Comparison of ENCODE assay signal across 23 mouse cellular contexts in genomic region chr3:148503432-148503831, GRCm38 (mm10).
DNase-seq lines count a peak whose midpoint lies in the region; ATAC-seq and TF ChIP-seq lines count a peak whose summit lies in the region.
"Had no signal": no experiment of that assay in that cellular context is flagged by ENCODE, and none has a peak within 500 bp of the region (broad histone marks: within the 10 kb centered on the region; RNA-seq: fewer than 3 reads in every experiment).

No protein-coding gene starts in this region.

- peaks cover 17 to 20% of the 10 kb centered on the region in 2 experiments for H3K4me1 ChIP-seq in MEL (ENCODE audit: control insufficient read depth in 1 of 2, insufficient read depth in 2 of 2, low read length in 2 of 2)
- H3K4me1 ChIP-seq in liver, embryonic 13.5 days (replicated peaks): no peaks in the 10 kb centered on the region
- H3K4me1 ChIP-seq in liver, embryonic 16.5 days (ENCODE audit: control insufficient read depth, low read depth, low read length): no peaks in the 10 kb centered on the region
- no peaks in the 10 kb centered on the region for H3K4me1 ChIP-seq in kidney, embryonic 15.5 days
- H3K4me1 ChIP-seq: forebrain, embryonic 10.5 days; hindbrain, embryonic 10.5 days; hindbrain, embryonic 13.5 days had no signal

- peak; percentile 78 to 83 for TF ChIP-seq EP300 in MEL (IDR thresholded peaks at IDR 0.05; ENCODE audit: low read depth in 1 of 2, low read length in 2 of 2)

- no peak for TF ChIP-seq CTCF in MEL (IDR thresholded peaks at IDR 0.05 in 2 of 3, conservative IDR thresholded peaks at IDR 0.05 in 1 of 3; ENCODE audit: control insufficient read depth in 1 of 3, insufficient read depth in 1 of 3, low read depth in 2 of 3, low read length in 3 of 3, poor library complexity in 1 of 3, severe bottlenecking in 1 of 3)

- H3K4me2 ChIP-seq in liver, embryonic 13.5 days: no peak overlapping the region
- no peak overlapping the region for H3K4me2 ChIP-seq in liver, embryonic 16.5 days (ENCODE audit: low read depth, low read length)
- no peak overlapping the region for H3K4me2 ChIP-seq in kidney, embryonic 15.5 days
- H3K4me2 ChIP-seq: heart, embryonic 11.5 days; hindbrain, embryonic 13.5 days had no signal

- whole genome bisulfite sequencing in liver, embryonic 13.5 days (ENCODE audit: insufficient replicate concordance): 34% methylated on average over 1 of the region's 1 CpGs
- WGBS in liver, embryonic 16.5 days (ENCODE audit: insufficient replicate concordance): 21% methylated on average over 1 of the region's 1 CpGs
- WGBS in kidney, embryonic 15.5 days: 68% methylated on average over 1 of the region's 1 CpGs

- no peak for TF ChIP-seq RAD21 in MEL (IDR thresholded peaks at IDR 0.05; ENCODE audit: low read depth, low read length)

- no peak overlapping the region for H3K9ac ChIP-seq in MEL (ENCODE audit: control insufficient read depth, low read depth, low read length, poor library complexity, severe bottlenecking)
- no peak overlapping the region for H3K9ac ChIP-seq in liver, embryonic 13.5 days
- no peak overlapping the region for H3K9ac ChIP-seq in liver, embryonic 16.5 days (ENCODE audit: low read depth, low read length)
- no peak overlapping the region for H3K9ac ChIP-seq in kidney, embryonic 15.5 days
- H3K9ac ChIP-seq: forebrain, postnatal 0 days; hindbrain, embryonic 13.5 days had no signal

- peak; percentile 55 for ATAC-seq in liver, embryonic 13.5 days (ENCODE audit: low read depth)
- ATAC-seq in liver, embryonic 16.5 days (ENCODE audit: low read depth): peak; percentile 43; the same call in 1 of the 2 replicates
- no peak for ATAC-seq in kidney, embryonic 15.5 days (replicated peaks; ENCODE audit: low FRiP score)
- ATAC-seq: activated CD4-positive, CD25-positive, alpha-beta regulatory T cell, adult 4 months; CD4-positive, CD25-positive, alpha-beta regulatory T cell, adult 4 months; forebrain, embryonic 14.5 days; forebrain, postnatal 0 days; hindbrain, embryonic 16.5 days had no signal

- DNase-seq in MEL (ENCODE audit: low read depth, low spot score): peak; percentile 64
- DNase-seq in liver, embryonic 13.5 days: no peak
- no peak for DNase-seq in lung, postnatal 4 days
- DNase-seq in adrenal gland, postnatal 4 days (ENCODE audit: low spot score in 2 of 2): no peak
- DNase-seq: adrenal gland, adult 8-10 months; adrenal gland, postnatal 25 days; cerebellum, adult 18-20 months; cerebellum, adult 9-10 months; cerebellum, postnatal 14 days; forebrain, postnatal 0 days; gastrocnemius, adult 2 months; gastrocnemius, postnatal 14 days; heart, adult 11 months had no signal

- H3K79me2 ChIP-seq in MEL (ENCODE audit: control insufficient read depth, insufficient read depth, low read length, poor library complexity): no peaks in the 10 kb centered on the region

- peak overlapping the region; percentile 64 for H3K27ac ChIP-seq in MEL (ENCODE audit: control insufficient read depth, low read depth, low read length)
- no peak overlapping the region for H3K27ac ChIP-seq in liver, embryonic 13.5 days
- no peak overlapping the region for H3K27ac ChIP-seq in liver, embryonic 16.5 days (ENCODE audit: low read length)
- H3K27ac ChIP-seq in kidney, embryonic 15.5 days: no peak overlapping the region
- H3K27ac ChIP-seq: forebrain, embryonic 10.5 days; gastrocnemius, adult 2 months; hindbrain, embryonic 10.5 days; hindbrain, embryonic 13.5 days had no signal

- H3K9me3 ChIP-seq in MEL (replicated peaks; ENCODE audit: insufficient read depth, low read length): no peaks in the 10 kb centered on the region
- H3K9me3 ChIP-seq in liver, embryonic 13.5 days (replicated peaks): no peaks in the 10 kb centered on the region
- no peaks in the 10 kb centered on the region for H3K9me3 ChIP-seq in liver, embryonic 16.5 days (replicated peaks; ENCODE audit: control insufficient read depth, low read length)
- H3K9me3 ChIP-seq in kidney, embryonic 15.5 days (replicated peaks): no peaks in the 10 kb centered on the region
- H3K9me3 ChIP-seq: forebrain, embryonic 10.5 days; hindbrain, embryonic 10.5 days; hindbrain, embryonic 13.5 days had no signal

- H3K36me3 ChIP-seq in MEL (ENCODE audit: control insufficient read depth in 1 of 2, insufficient read depth in 2 of 2, low read length in 2 of 2): peaks cover 0 to 22% of the 10 kb centered on the region in 2 experiments; a peak in 2 of 4 replicates
- no peaks in the 10 kb centered on the region for H3K36me3 ChIP-seq in liver, embryonic 13.5 days
- H3K36me3 ChIP-seq in liver, embryonic 16.5 days (ENCODE audit: control insufficient read depth, insufficient read depth): no peaks in the 10 kb centered on the region
- H3K36me3 ChIP-seq in kidney, embryonic 15.5 days: no peaks in the 10 kb centered on the region
- H3K36me3 ChIP-seq: forebrain, embryonic 10.5 days; hindbrain, embryonic 10.5 days; hindbrain, embryonic 13.5 days had no signal

- no peak for TF ChIP-seq POLR2A in MEL (IDR thresholded peaks at IDR 0.05; ENCODE audit: control insufficient read depth in 1 of 2, insufficient read depth in 1 of 2, low read depth in 1 of 2, low read length in 2 of 2, poor library complexity in 1 of 2)

- H3K4me3 ChIP-seq in MEL (ENCODE audit: control insufficient read depth in 1 of 2, insufficient read depth in 1 of 2, low read depth in 2 of 2, low read length in 2 of 2): no peak overlapping the region
- H3K4me3 ChIP-seq in liver, embryonic 13.5 days (replicated peaks): no peak overlapping the region
- no peak overlapping the region for H3K4me3 ChIP-seq in liver, embryonic 16.5 days (ENCODE audit: low read depth, low read length)
- no peak overlapping the region for H3K4me3 ChIP-seq in kidney, embryonic 15.5 days (replicated peaks)
- H3K4me3 ChIP-seq: forebrain, embryonic 10.5 days; gastrocnemius, adult 2 months; hindbrain, embryonic 10.5 days; hindbrain, embryonic 13.5 days had no signal

- H3K27me3 ChIP-seq in MEL (ENCODE audit: control insufficient read depth in 1 of 2, insufficient read depth in 2 of 2, low read length in 2 of 2): no peaks in the 10 kb centered on the region
- H3K27me3 ChIP-seq in liver, embryonic 13.5 days: no peaks in the 10 kb centered on the region
- H3K27me3 ChIP-seq in liver, embryonic 16.5 days (ENCODE audit: control insufficient read depth, insufficient read depth, low read depth, low read length): no peaks in the 10 kb centered on the region
- no peaks in the 10 kb centered on the region for H3K27me3 ChIP-seq in kidney, embryonic 15.5 days
- H3K27me3 ChIP-seq: hindbrain, embryonic 13.5 days had no signal

TF ChIP-seq in MEL, 35 proteins besides CTCF, POLR2A, EP300 and RAD21:
- TF ChIP-seq GATA1 (IDR thresholded peaks at IDR 0.05; ENCODE audit: low read depth, low read length) (peak; percentile 83), ZMIZ1 (IDR thresholded peaks at IDR 0.05; ENCODE audit: low read depth, low read length) (no peak), JUND (IDR thresholded peaks at IDR 0.05; ENCODE audit: low read depth, low read length) (no peak), ZNF384 (IDR thresholded peaks at IDR 0.05; ENCODE audit: low read depth, low read length) (no peak), GABPA (IDR thresholded peaks at IDR 0.05; ENCODE audit: low read depth, low read length) (no peak), RCOR1 (IDR thresholded peaks at IDR 0.05; ENCODE audit: low read depth, low read length) (no peak; the same call in 1 of the 2 replicates), TAL1 (IDR thresholded peaks at IDR 0.05; ENCODE audit: low read length) (no peak), MAX (IDR thresholded peaks at IDR 0.05; ENCODE audit: low read length) (no peak), POLR2AphosphoS5 (IDR thresholded peaks at IDR 0.05; ENCODE audit: borderline replicate concordance, low read depth, low read length) (no peak), ELF1 (IDR thresholded peaks at IDR 0.05; ENCODE audit: low read depth, low read length) (no peak), MYC (IDR thresholded peaks at IDR 0.05; ENCODE audit: low read depth, low read length) (no peak), SMC3 (IDR thresholded peaks at IDR 0.05; ENCODE audit: low read depth, low read length) (no peak), MYB (IDR thresholded peaks at IDR 0.05; ENCODE audit: low read depth, low read length) (no peak), MAFK (IDR thresholded peaks at IDR 0.05; ENCODE audit: borderline replicate concordance, low read depth, low read length) (no peak), ZC3H11A (IDR thresholded peaks at IDR 0.05; ENCODE audit: low read depth, low read length) (no peak), E2F4 (IDR thresholded peaks at IDR 0.05; ENCODE audit: borderline replicate concordance, low read depth, low read length) (no peak), TBP (IDR thresholded peaks at IDR 0.05; ENCODE audit: low read depth, low read length) (no peak), ETS1 (IDR thresholded peaks at IDR 0.05; ENCODE audit: low read depth, low read length) (peak; percentile 88), POLR2AphosphoS2 (IDR thresholded peaks at IDR 0.05; ENCODE audit: low read length) (no peak), CHD2 (IDR thresholded peaks at IDR 0.05; ENCODE audit: low read length) (no peak), MAZ (IDR thresholded peaks at IDR 0.05; ENCODE audit: low read depth, low read length) (peak; percentile 21; the same call in 1 of the 2 replicates), ZKSCAN1 (IDR thresholded peaks at IDR 0.05; ENCODE audit: low read depth, low read length) (no peak), MEF2A (IDR thresholded peaks at IDR 0.05; ENCODE audit: extremely low read depth, insufficient replicate concordance, low read depth, low read length, poor library complexity, severe bottlenecking) (no peak), TCF12 (IDR thresholded peaks at IDR 0.05; ENCODE audit: low read depth, low read length) (peak; percentile 78), SIN3A (IDR thresholded peaks at IDR 0.05; ENCODE audit: low read length) (0 out of 2 replicates have a peak, but pooled peaks have one; percentile 11), BHLHE40 (IDR thresholded peaks at IDR 0.05; ENCODE audit: borderline replicate concordance, low read depth, low read length) (peak; percentile 6; the same call in 1 of the 2 replicates), USF1 (IDR thresholded peaks at IDR 0.05; ENCODE audit: low read depth, low read length) (no peak), UBTF (IDR thresholded peaks at IDR 0.05; ENCODE audit: borderline replicate concordance, insufficient read depth, low read depth, low read length) (no peak), MXI1 (IDR thresholded peaks at IDR 0.05; ENCODE audit: low read depth, low read length) (no peak), NELFE (IDR thresholded peaks at IDR 0.05; ENCODE audit: low read depth, low read length) (no peak), HCFC1 (IDR thresholded peaks at IDR 0.05; ENCODE audit: low read depth, low read length) (no peak), NRF1 (IDR thresholded peaks at IDR 0.05; ENCODE audit: insufficient read depth, low read depth, low read length, poor library complexity, severe bottlenecking) (no peak)
TF ChIP-seq in MEL: peak in this region for 6.
